Mouse (Mus musculus): Measurements from ENCODE around the gene Ltb. TPM values are rescaled to one million over a fixed set of nuclear protein-coding genes. Genes with fewer than 3 reads are reported as not detected.

Gene Ltb
- total and polyA plus RNA-seq, 3 experiments, result 1.1 to 1.5 TPM; not detected in 1

- TF ChIP-seq MEF2A (IDR thresholded peaks at IDR 0.05; ENCODE audit: extremely low read depth, insufficient replicate concordance, low read depth, low read length, poor library complexity, severe bottlenecking) (no peak), RAD21 (IDR thresholded peaks at IDR 0.05; ENCODE audit: low read depth, low read length) (no peak), EP300 (IDR thresholded peaks at IDR 0.05; ENCODE audit: low read depth in 1 of 2, low read length in 2 of 2) (peak; percentile 60 to 66), KAT2A (conservative IDR thresholded peaks at IDR 0.05; ENCODE audit: low read depth, low read length) (no peak)
These were observed 4.1 kb upstream of the Ltb start (continued) for GRCm38 (mm10) chr17:35190096-35190495.

GRCm38 (mm10) chr17:35191723-35192122 lies 2.5 kb upstream of the Ltb start:
- Histone ChIP-seq H3K27me3 (ENCODE audit: control insufficient read depth in 1 of 2, insufficient read depth in 2 of 2, low read length in 2 of 2) (no peaks in the 10 kb centered on the region), H3K79me2 (ENCODE audit: control insufficient read depth, insufficient read depth, low read length, poor library complexity) (peaks cover 5% of the 10 kb centered on the region; the same call in 1 of the 2 replicates), H3K27ac (ENCODE audit: control insufficient read depth, low read depth, low read length) (no peak overlapping the region), H3K36me3 (ENCODE audit: control insufficient read depth in 1 of 2, insufficient read depth in 2 of 2, low read length in 2 of 2) (peaks cover 0 to 34% of the 10 kb centered on the region in 2 experiments; a peak in 2 of 4 replicates), H3K9ac (ENCODE audit: control insufficient read depth, low read depth, low read length, poor library complexity, severe bottlenecking) (no peak overlapping the region), H3K4me3 (ENCODE audit: control insufficient read depth in 1 of 2, insufficient read depth in 1 of 2, low read depth in 2 of 2, low read length in 2 of 2) (no peak overlapping the region), H3K9me3 (replicated peaks; ENCODE audit: insufficient read depth, low read length) (no peaks in the 10 kb centered on the region), H3K4me1 (ENCODE audit: control insufficient read depth in 1 of 2, insufficient read depth in 2 of 2, low read length in 2 of 2) (peaks cover 21 to 46% of the 10 kb centered on the region in 2 experiments)
- no peak for TF ChIP-seq NELFE (IDR thresholded peaks at IDR 0.05; ENCODE audit: low read depth, low read length)
- no peak for TF ChIP-seq MAX (IDR thresholded peaks at IDR 0.05; ENCODE audit: low read length)
- TF ChIP-seq MXI1 (IDR thresholded peaks at IDR 0.05; ENCODE audit: low read depth, low read length), result no peak
- TF ChIP-seq MAZ (IDR thresholded peaks at IDR 0.05; ENCODE audit: low read depth, low read length), result no peak
- no peak for TF ChIP-seq UBTF (IDR thresholded peaks at IDR 0.05; ENCODE audit: borderline replicate concordance, insufficient read depth, low read depth, low read length)
- TF ChIP-seq MYC (IDR thresholded peaks at IDR 0.05; ENCODE audit: low read depth, low read length), result no peak
- TF ChIP-seq POLR2A (IDR thresholded peaks at IDR 0.05; ENCODE audit: control insufficient read depth in 1 of 2, insufficient read depth in 1 of 2, low read depth in 1 of 2, low read length in 2 of 2, poor library complexity in 1 of 2), result no peak
- TF ChIP-seq POLR2AphosphoS5 (IDR thresholded peaks at IDR 0.05; ENCODE audit: borderline replicate concordance, low read depth, low read length), result no peak
- no peak for TF ChIP-seq BHLHE40 (IDR thresholded peaks at IDR 0.05; ENCODE audit: borderline replicate concordance, low read depth, low read length)
- TF ChIP-seq POLR2AphosphoS2 (IDR thresholded peaks at IDR 0.05; ENCODE audit: low read length), result no peak
- TF ChIP-seq JUND (IDR thresholded peaks at IDR 0.05; ENCODE audit: low read depth, low read length), result no peak
- TF ChIP-seq RAD21 (IDR thresholded peaks at IDR 0.05; ENCODE audit: low read depth, low read length), result peak; percentile 13; the same call in 1 of the 2 replicates
- no peak for TF ChIP-seq E2F4 (IDR thresholded peaks at IDR 0.05; ENCODE audit: borderline replicate concordance, low read depth, low read length)
- peak; percentile 21 to 48 (median 41); a peak in 4 of 6 replicates for TF ChIP-seq CTCF (IDR thresholded peaks at IDR 0.05 in 2 of 3, conservative IDR thresholded peaks at IDR 0.05 in 1 of 3; ENCODE audit: control insufficient read depth in 1 of 3, insufficient read depth in 1 of 3, low read depth in 2 of 3, low read length in 3 of 3, poor library complexity in 1 of 3, severe bottlenecking in 1 of 3)
- TF ChIP-seq NRF1 (IDR thresholded peaks at IDR 0.05; ENCODE audit: insufficient read depth, low read depth, low read length, poor library complexity, severe bottlenecking), result no peak
- no peak for TF ChIP-seq ZMIZ1 (IDR thresholded peaks at IDR 0.05; ENCODE audit: low read depth, low read length)
- no peak for TF ChIP-seq GABPA (IDR thresholded peaks at IDR 0.05; ENCODE audit: low read depth, low read length)
- TF ChIP-seq TAL1 (IDR thresholded peaks at IDR 0.05; ENCODE audit: low read length), result no peak
- TF ChIP-seq SIN3A (IDR thresholded peaks at IDR 0.05; ENCODE audit: low read length), result no peak
- no peak for TF ChIP-seq GATA1 (IDR thresholded peaks at IDR 0.05; ENCODE audit: low read depth, low read length)
- TF ChIP-seq CHD1 (IDR thresholded peaks at IDR 0.05; ENCODE audit: low read depth, low read length), result no peak
- peak; percentile 31 for TF ChIP-seq ZC3H11A (IDR thresholded peaks at IDR 0.05; ENCODE audit: low read depth, low read length)
- 0 out of 4 replicates have a peak, but pooled peaks of 1 of the 2 experiments have one; percentile 0 for TF ChIP-seq EP300 (IDR thresholded peaks at IDR 0.05; ENCODE audit: low read depth in 1 of 2, low read length in 2 of 2)
- no peak for TF ChIP-seq RCOR1 (IDR thresholded peaks at IDR 0.05; ENCODE audit: low read depth, low read length)
- no peak for TF ChIP-seq USF1 (IDR thresholded peaks at IDR 0.05; ENCODE audit: low read depth, low read length)
- no peak for TF ChIP-seq ZNF384 (IDR thresholded peaks at IDR 0.05; ENCODE audit: low read depth, low read length)
- no peak for TF ChIP-seq MYB (IDR thresholded peaks at IDR 0.05; ENCODE audit: low read depth, low read length)
- TF ChIP-seq SMC3 (IDR thresholded peaks at IDR 0.05; ENCODE audit: low read depth, low read length), result peak; percentile 30
- DNase-seq (ENCODE audit: low read depth, low spot score), result peak; percentile 55
